Comparison of ENCODE assay signal across 27 mouse cellular contexts in the genomic region with DNA sequence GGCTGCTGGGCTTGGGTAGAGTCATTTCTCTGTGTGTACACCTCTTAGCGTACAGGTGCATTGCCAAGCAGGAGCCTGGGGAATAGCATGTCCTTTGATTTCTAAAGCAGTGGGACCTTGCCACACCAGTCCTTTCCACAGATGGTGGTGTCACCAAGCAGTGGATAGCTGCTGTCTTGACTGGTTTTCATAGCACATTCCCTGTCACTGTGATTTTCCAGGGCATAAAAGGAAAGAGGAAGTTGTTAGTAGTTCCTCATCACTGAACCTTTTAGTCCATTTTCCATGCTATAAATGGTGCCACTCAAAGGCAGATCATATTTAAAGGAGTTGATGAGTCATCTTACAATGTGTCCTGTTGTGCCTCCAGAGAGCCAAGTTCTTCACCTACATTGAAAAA.
A peak's percentile ranks its signal among the peaks of the same experiment; 100 is the strongest.
DNase-seq lines count a peak whose midpoint lies in the region; ATAC-seq and TF ChIP-seq lines count a peak whose summit lies in the region.
"Had no signal": no experiment of that assay in that cellular context is flagged by ENCODE, and none has a peak within 500 bp of the region (broad histone marks: within the 10 kb centered on the region; RNA-seq: fewer than 3 reads in every experiment).

No protein-coding gene starts in this region.

- peaks cover 33% of the 10 kb centered on the region for H3K4me1 ChIP-seq in cerebellum, adult 2 months (ENCODE audit: control insufficient read depth, insufficient read depth, low read length)
- no peaks in the 10 kb centered on the region for H3K4me1 ChIP-seq in heart, embryonic 10.5 days
- H3K4me1 ChIP-seq: embryonic facial prominence, embryonic 13.5 days; forebrain, embryonic 12.5 days; liver, embryonic 15.5 days; midbrain, embryonic 12.5 days had no signal

- no peak overlapping the region for H3K4me3 ChIP-seq in cerebellum, adult 2 months (replicated peaks; ENCODE audit: insufficient read depth, low read depth, low read length)
- no peak overlapping the region for H3K4me3 ChIP-seq in heart, embryonic 10.5 days
- H3K4me3 ChIP-seq: embryonic facial prominence, embryonic 13.5 days; erythroblast, embryonic 14.5 days; forebrain, embryonic 12.5 days; left cerebral cortex, adult 2 months; limb, embryonic 15.5 days; liver, embryonic 15.5 days; lung, embryonic 15.5 days; midbrain, embryonic 12.5 days had no signal

- no peaks in the 10 kb centered on the region for H3K9me3 ChIP-seq in heart, embryonic 10.5 days
- H3K9me3 ChIP-seq: embryonic facial prominence, embryonic 13.5 days; forebrain, embryonic 12.5 days; limb, embryonic 15.5 days; liver, embryonic 15.5 days; lung, embryonic 15.5 days; midbrain, embryonic 12.5 days had no signal

- 27% methylated on average over 1 of the region's 1 CpGs for WGBS in cerebellum, adult 2 months
- WGBS in heart, embryonic 10.5 days = 100% methylated on average over 1 of the region's 1 CpGs

- H3K36me3 ChIP-seq in heart, embryonic 10.5 days = no peaks in the 10 kb centered on the region
- H3K36me3 ChIP-seq: embryonic facial prominence, embryonic 13.5 days; forebrain, embryonic 12.5 days; limb, embryonic 15.5 days; liver, embryonic 15.5 days; lung, embryonic 15.5 days; midbrain, embryonic 12.5 days had no signal

- TF ChIP-seq CTCF in cerebellum, adult 2 months (IDR thresholded peaks at IDR 0.05; ENCODE audit: borderline replicate concordance, insufficient read depth, low read depth, low read length) = no peak

- H3K27ac ChIP-seq in cerebellum, adult 2 months (ENCODE audit: insufficient read depth, low read length) = peak overlapping the region; percentile 73
- H3K27ac ChIP-seq in heart, embryonic 10.5 days = no peak overlapping the region
- H3K27ac ChIP-seq: embryonic facial prominence, embryonic 13.5 days; forebrain, embryonic 12.5 days; hindbrain, embryonic 14.5 days; kidney, postnatal 0 days; left cerebral cortex, adult 2 months; limb, embryonic 15.5 days; liver, embryonic 15.5 days; lung, embryonic 15.5 days; midbrain, embryonic 12.5 days had no signal

- TF ChIP-seq POLR2A in cerebellum, adult 2 months (IDR thresholded peaks at IDR 0.05; ENCODE audit: borderline replicate concordance, insufficient read depth, low read length) = no peak

- no peaks in the 10 kb centered on the region for H3K27me3 ChIP-seq in cerebellum, adult 2 months (ENCODE audit: control insufficient read depth, insufficient read depth, low read length)
- H3K27me3 ChIP-seq in heart, embryonic 10.5 days (ENCODE audit: insufficient read depth, poor library complexity, severe bottlenecking) = no peaks in the 10 kb centered on the region
- H3K27me3 ChIP-seq: embryonic facial prominence, embryonic 13.5 days; forebrain, embryonic 12.5 days; limb, embryonic 15.5 days; liver, embryonic 15.5 days; lung, embryonic 15.5 days; midbrain, embryonic 12.5 days had no signal

- intact Hi-C loops in heart, postnatal 14 days (cut with DNase I) = no loop called here

- peak; percentile 35 to 85 for ATAC-seq in hematopoietic stem cell, adult 5-6 weeks (replicated peaks in 1 of 2; ENCODE audit: insufficient read depth in 1 of 2, low FRiP score in 2 of 2, low TSS enrichment in 1 of 2, low read depth in 1 of 2, poor library complexity in 2 of 2, severe bottlenecking in 2 of 2)
- ATAC-seq: CD4-positive, CD25-positive, alpha-beta regulatory T cell, adult 4 months; inflammation-experienced regulatory T-cells, adult 6 months had no signal

- peak; percentile 52 to 77 for DNase-seq in cerebellum, adult 2 months
- no peak for DNase-seq in cerebellum, postnatal 36 days
- DNase-seq in heart, embryonic 10.5 days (ENCODE audit: low spot score) = peak; percentile 31
- no peak for DNase-seq in heart, postnatal 14 days
- no peak for DNase-seq in left cerebral cortex, adult 8-10 months (ENCODE audit: low spot score in 2 of 2)
- no peak for DNase-seq in lung, postnatal 36 days
- DNase-seq: adrenal gland, postnatal 36 days; cerebellum, adult 9-11 months; gastrocnemius, postnatal 25 days; heart, postnatal 36 days; kidney, adult 18-20 months; left cerebral cortex, postnatal 4 days; thymus, adult 18-20 months; thymus, postnatal 36 days had no signal

Comparison
In these comparisons a context has a peak if more than half of its experiments do, and no peak if none do; other contexts are left out.
1. DNase-seq: peak in cerebellum, adult 2 months (2 of 2) and heart, embryonic 10.5 days (single experiment); none in cerebellum, postnatal 36 days (0 of 2), heart, postnatal 14 days (0 of 2), left cerebral cortex, adult 8-10 months (0 of 2) and lung, postnatal 36 days (single experiment).